Mouse (Mus musculus): ENCODE results near the gene Sap30l.
"Not testable (repeated sequence)": the region's sequence is repeated elsewhere in the genome, so short reads cannot be mapped to it uniquely, and the experiment has no call there.

Gene Sap30l

GRCm38 (mm10) chr11:57831281-57831781 is 29.9 kb downstream of the Sap30l start:
- in situ Hi-C loops (cut with MboI) = no loop called here

GRCm38 (mm10) chr11:57831861-57832260 is 30.4 kb downstream of the Sap30l start:
- in situ Hi-C loops (cut with MboI) = no loop called here

GRCm38 (mm10) chr11:57832552-57833201 is 31.2 kb downstream of the Sap30l start, which contains the start of gene Hand1:
Gene Hand1 (minus strand): TSS chr11:57832818.
- in situ Hi-C loops (cut with MboI) = no loop called here

- in situ Hi-C loops (cut with MboI) = no loop called here
Measured at GRCm38 (mm10) chr11:57833296-57833977, 32.0 kb downstream of the Sap30l start.

GRCm38 (mm10) chr11:57834031-57834430 is 32.6 kb downstream of the Sap30l start:
- in situ Hi-C loops (cut with MboI) = no loop called here

- in situ Hi-C loops (cut with MboI) = no loop called here
Measured at GRCm38 (mm10) chr11:57835331-57835730, 33.9 kb downstream of the Sap30l start.

- in situ Hi-C loops (cut with MboI) = no loop called here
Measured at GRCm38 (mm10) chr11:57835931-57836330, 34.5 kb downstream of the Sap30l start.

- in situ Hi-C loops (cut with MboI) = no loop called here
Measured at GRCm38 (mm10) chr11:57836401-57836800, 35.0 kb downstream of the Sap30l start.

GRCm38 (mm10) chr11:57836872-57837680 is 35.6 kb downstream of the Sap30l start:
- in situ Hi-C loops (cut with MboI) = no loop called here

- in situ Hi-C loops (cut with MboI) = no loop called here
Measured at GRCm38 (mm10) chr11:57837861-57838680, 36.6 kb downstream of the Sap30l start.

- in situ Hi-C loops (cut with MboI) = no loop called here
Measured at GRCm38 (mm10) chr11:57840986-57841385, 39.5 kb downstream of the Sap30l start.

GRCm38 (mm10) chr11:57841391-57841790 is 40.0 kb downstream of the Sap30l start:
- in situ Hi-C loops (cut with MboI) = no loop called here

GRCm38 (mm10) chr11:57846421-57847363 is 45.3 kb downstream of the Sap30l start:
- in situ Hi-C loops (cut with MboI) = not testable (repeated sequence)

GRCm38 (mm10) chr11:57847396-57847795 is 46.0 kb downstream of the Sap30l start:
- in situ Hi-C loops (cut with MboI) = no loop called here

- in situ Hi-C loops (cut with MboI) = no loop called here
Measured at GRCm38 (mm10) chr11:57850298-57850697, 48.9 kb downstream of the Sap30l start.

- in situ Hi-C loops (cut with MboI) = no loop called here
Measured at GRCm38 (mm10) chr11:57850931-57851330, 49.5 kb downstream of the Sap30l start.

- in situ Hi-C loops (cut with MboI) = no loop called here
Measured at GRCm38 (mm10) chr11:57853571-57853970, 52.1 kb downstream of the Sap30l start.

- in situ Hi-C loops (cut with MboI) = no loop called here
Measured at GRCm38 (mm10) chr11:57857709-57858108, 56.3 kb downstream of the Sap30l start.

Measured in mature B cell (primary cell).